Mouse (Mus musculus) CH12.LX (cell line): ENCODE results near the gene Cdsn. TPM values are rescaled to one million over a fixed set of nuclear protein-coding genes. Genes with fewer than 3 reads are reported as not detected.

ENCODE experiments used
- DNase-seq: peaks from one replicate; pipeline ENCODE4 v3.0.0-alpha.2; 2013; ENCODE audit errors: extremely low read depth
- H3K27ac ChIP-seq: 2 replicates; pipeline ENCODE4 v1.5.1; 2012; ENCODE audit warnings: low read depth, mild to moderate bottlenecking, control low read depth, moderate library complexity; ENCODE audit not compliant: insufficient read depth
- H3K27me3 ChIP-seq: replicated peaks from 2 replicates; pipeline ENCODE3; 2012; ENCODE audit warnings: inconsistent platforms
- H3K36me3 ChIP-seq, 2 experiments: replicated peaks in 1 of 2; 2 replicates each; pipeline versions ENCODE3 to v1.6.1; 2012; ENCODE audit warnings: inconsistent platforms in 1 of 2, low read length in 1 of 2, mild to moderate bottlenecking in 1 of 2, mixed read lengths in 1 of 2, moderate library complexity in 1 of 2; ENCODE audit not compliant: control insufficient read depth in 1 of 2, insufficient read depth in 1 of 2
- H3K4me1 ChIP-seq, 2 experiments: 2 replicates each; pipeline ENCODE4 v1.6.1; 2012; ENCODE audit warnings: inconsistent platforms in 1 of 2, moderate library complexity in 1 of 2; ENCODE audit not compliant: insufficient read depth in 2 of 2, control insufficient read depth in 1 of 2
- H3K4me2 ChIP-seq: 2 replicates; pipeline ENCODE4 v1.6.1; 2012; ENCODE audit warnings: low read depth, mild to moderate bottlenecking, control low read depth; ENCODE audit not compliant: poor library complexity, insufficient read depth, severe bottlenecking
- H3K4me3 ChIP-seq, 3 experiments: fragments of 150-350 bp in 1 of 3; sonication (generic) in 1 of 3; replicated peaks in 1 of 3; 2 replicates each; pipeline versions ENCODE3 to v1.5.1; 2011 to 2012; ENCODE audit warnings: low read depth in 2 of 3, low read length in 2 of 3, mild to moderate bottlenecking in 2 of 3, moderate library complexity in 2 of 3, control low read depth in 1 of 3, improper control_type of control experiment in 1 of 3, inconsistent platforms in 1 of 3, mixed read lengths in 1 of 3; ENCODE audit not compliant: poor library complexity in 1 of 3
- H3K79me2 ChIP-seq: replicated peaks from 2 replicates; pipeline ENCODE4 v1.6.1; 2012; ENCODE audit warnings: mild to moderate bottlenecking, moderate library complexity; ENCODE audit not compliant: control insufficient read depth, poor library complexity, insufficient read depth, severe bottlenecking; ENCODE audit errors: extremely low read depth
- H3K9ac ChIP-seq: 2 replicates; pipeline ENCODE4 v1.6.1; 2012; ENCODE audit warnings: low read depth, mild to moderate bottlenecking, control low read depth, moderate library complexity; ENCODE audit not compliant: insufficient read depth
- H3K9me3 ChIP-seq: replicated peaks from 2 replicates; pipeline ENCODE3; 2012; ENCODE audit warnings: low read length, inconsistent platforms, mixed read lengths
- ELF1 ChIP-seq: IDR thresholded peaks from 2 replicates; pipeline ENCODE4 v1.6.1; 2014; ENCODE audit warnings: low read depth, mild to moderate bottlenecking, inconsistent platforms, low read length, improper control_type of control experiment
- GABPA ChIP-seq: IDR thresholded peaks from 2 replicates; pipeline ENCODE4 v1.6.1; 2012; ENCODE audit warnings: low read depth, low read length, improper control_type of control experiment, inconsistent platforms; ENCODE audit not compliant: insufficient replicate concordance
- HCFC1 ChIP-seq: IDR thresholded peaks from 2 replicates; pipeline ENCODE4 v1.6.1; 2012; ENCODE audit warnings: low read depth, mild to moderate bottlenecking, inconsistent platforms, low read length, improper control_type of control experiment
- IRF4 ChIP-seq: IDR thresholded peaks from 2 replicates; pipeline ENCODE4 v1.6.1; 2014; ENCODE audit warnings: low read depth, mild to moderate bottlenecking, inconsistent platforms, low read length, improper control_type of control experiment
- JUN ChIP-seq: IDR thresholded peaks from 2 replicates; pipeline ENCODE4 v1.6.1; 2011; ENCODE audit warnings: low read depth, mild to moderate bottlenecking, low read length, improper control_type of control experiment, moderate library complexity; ENCODE audit not compliant: insufficient read depth
- JUND ChIP-seq: conservative IDR thresholded peaks from 2 replicates; pipeline ENCODE4 v1.6.1; 2011; ENCODE audit warnings: low read depth, low read length, improper control_type of control experiment
- KAT2A ChIP-seq: IDR thresholded peaks from 2 replicates; pipeline ENCODE4 v1.6.1; 2012; ENCODE audit warnings: low read length, improper control_type of control experiment, inconsistent platforms; ENCODE audit not compliant: insufficient replicate concordance
- MXI1 ChIP-seq: IDR thresholded peaks from 2 replicates; pipeline ENCODE4 v1.6.1; 2011; ENCODE audit warnings: mild to moderate bottlenecking, low read depth, low read length, improper control_type of control experiment
- NELFE ChIP-seq: IDR thresholded peaks from 2 replicates; pipeline ENCODE4 v1.6.1; 2011; ENCODE audit warnings: low read depth, low read length, improper control_type of control experiment
- PAX5 ChIP-seq: IDR thresholded peaks from 2 replicates; pipeline ENCODE4 v1.6.1; 2012; ENCODE audit warnings: low read length, inconsistent platforms, mixed read lengths
- POLR2A ChIP-seq: IDR thresholded peaks from 2 replicates; pipeline ENCODE4 v1.6.1; 2011; ENCODE audit warnings: low read depth, mild to moderate bottlenecking, improper control_type of control experiment, low read length
- POLR2AphosphoS2 ChIP-seq: IDR thresholded peaks from 2 replicates; pipeline ENCODE4 v1.6.1; 2011; ENCODE audit warnings: low read depth, low read length, improper control_type of control experiment
- TBP ChIP-seq: conservative IDR thresholded peaks from 2 replicates; pipeline ENCODE4 v1.6.1; 2011; ENCODE audit warnings: low read depth, low read length, improper control_type of control experiment
- TCF12 ChIP-seq: IDR thresholded peaks from 2 replicates; pipeline ENCODE4 v1.6.1; 2014; ENCODE audit warnings: low read depth, mild to moderate bottlenecking, inconsistent platforms, low read length, improper control_type of control experiment
- USF1 ChIP-seq: IDR thresholded peaks from 2 replicates; pipeline ENCODE4 v1.6.1; 2014; ENCODE audit warnings: low read depth, mild to moderate bottlenecking, inconsistent platforms, low read length, improper control_type of control experiment
- ZKSCAN1 ChIP-seq: IDR thresholded peaks from 2 replicates; pipeline ENCODE4 v1.6.1; 2012; ENCODE audit warnings: low read depth, inconsistent platforms, low read length, improper control_type of control experiment, borderline replicate concordance
- ZNF384 ChIP-seq: IDR thresholded peaks from 2 replicates; pipeline ENCODE4 v1.6.1; 2012; ENCODE audit warnings: low read depth, low read length, improper control_type of control experiment, inconsistent platforms
- dilution Hi-C: fragments of 300-500 bp; cut with MboI; formaldehyde crosslinking; loops from 2 replicates; pipeline ENCODE4 v1.14.3; 2020; ENCODE audit warnings: low sequenced_read_pairs; ENCODE audit not compliant: extremely low pct_unique_long_range_greater_than_20kb, extremely low pct_ligation_motif_present
- in situ Hi-C: fragments of 300-500 bp; cut with MboI; formaldehyde crosslinking; loops from 3 replicates; pipeline ENCODE4 v1.14.3; 2019; ENCODE audit warnings: low sequenced_read_pairs, low pct_ligation_motif_present, low pct_unique_long_range_greater_than_20kb, mixed read lengths
- polyA plus RNA-seq: library from polyadenylated mRNA; unstranded; fragments of >175 nt; gene quantifications from 2 replicates; pipeline ENCODE4 v1.2.1, GENCODE M21; 2012; ENCODE audit warnings: low read depth; ENCODE audit not compliant: insufficient read length
- total RNA-seq, 2 experiments: library from RNA; depleted of rRNA; stranded (reverse); fragments of 300-350 nt in 1 of 2; fragments of >200 nt in 1 of 2; gene quantifications; 2 replicates each; pipeline ENCODE4 v1.2.3; 2012 to 2014

Cdsn gene
- total and polyA plus RNA-seq, 3 experiments, result 0.17 to 1.4 (median 0.76) TPM

GRCm38 (mm10) chr17:35554321-35554720, 2.4 kb downstream of the Cdsn start:
- dilution Hi-C loops, result no loop called here
- peak overlapping the region; percentile 47 for H3K4me2 ChIP-seq
- peaks cover 0 to 4% of the 10 kb centered on the region in 2 experiments for H3K36me3 ChIP-seq
- H3K27me3 ChIP-seq, result peaks cover 2% of the 10 kb centered on the region
- no peak overlapping the region for H3K27ac ChIP-seq
- peak overlapping the region; percentile 62 to 89 (median 73) for H3K4me3 ChIP-seq
- H3K9ac ChIP-seq, result peak overlapping the region; percentile 55; the same call in 1 of the 2 replicates
- TF ChIP-seq ZKSCAN1 (no peak), JUN (no peak), USF1 (no peak), POLR2AphosphoS2 (no peak), KAT2A (no peak), POLR2A (no peak), IRF4 (no peak), ZNF384 (no peak), GABPA (no peak), JUND (no peak), TBP (no peak), MXI1 (no peak), PAX5 (no peak)
- in situ Hi-C loops, result loop anchor here (5.0 kb wide), 1 partner anchor 37 kb away; the partner anchor contains the start of genes Cchcr1 and Tcf19
- peaks cover 25 to 51% of the 10 kb centered on the region in 2 experiments for H3K4me1 ChIP-seq
- H3K9me3 ChIP-seq, result peaks cover 3% of the 10 kb centered on the region
- H3K79me2 ChIP-seq, result no peaks in the 10 kb centered on the region
- DNase-seq, result no peak

GRCm38 (mm10) chr17:35554761-35555397, 3.0 kb downstream of the Cdsn start:
- peak overlapping the region; percentile 81 for H3K9ac ChIP-seq

More at GRCm38 (mm10) chr17:35554761-35555397, 3.0 kb downstream of the Cdsn start:
- TF ChIP-seq PAX5 (no peak), ELF1 (peak; percentile 94), NELFE (0 out of 2 replicates have a peak, but pooled peaks have one; percentile 23), POLR2A (peak; percentile 59; the same call in 1 of the 2 replicates), MXI1 (no peak), TCF12 (0 out of 2 replicates have a peak, but pooled peaks have one; percentile 8), HCFC1 (peak; percentile 60)
- no peak for DNase-seq
- peak overlapping the region; percentile 47 for H3K4me2 ChIP-seq
- peaks cover 0 to 4% of the 10 kb centered on the region in 2 experiments for H3K36me3 ChIP-seq
- no peaks in the 10 kb centered on the region for H3K79me2 ChIP-seq
- in situ Hi-C loops (loop anchor here (5.0 kb wide), 1 partner anchor 38 kb away; the partner anchor contains the start of genes Cchcr1 and Tcf19), dilution Hi-C loops (no loop called here)
- peak overlapping the region; percentile 62 to 89 (median 73) for H3K4me3 ChIP-seq
- H3K4me1 ChIP-seq, result peaks cover 27 to 54% of the 10 kb centered on the region in 2 experiments
- peaks cover 2% of the 10 kb centered on the region for H3K27me3 ChIP-seq
- peak overlapping the region; percentile 31 for H3K27ac ChIP-seq
- peaks cover 3% of the 10 kb centered on the region for H3K9me3 ChIP-seq
